Mouse (Mus musculus): ENCODE measurements around the gene Myrfl. TPM values are rescaled to one million over a fixed set of nuclear protein-coding genes. Genes with fewer than 3 reads are reported as not detected.

Gene Myrfl
- total and polyA plus RNA-seq, 2 experiments from 2014 or later = not detected

DNA sequence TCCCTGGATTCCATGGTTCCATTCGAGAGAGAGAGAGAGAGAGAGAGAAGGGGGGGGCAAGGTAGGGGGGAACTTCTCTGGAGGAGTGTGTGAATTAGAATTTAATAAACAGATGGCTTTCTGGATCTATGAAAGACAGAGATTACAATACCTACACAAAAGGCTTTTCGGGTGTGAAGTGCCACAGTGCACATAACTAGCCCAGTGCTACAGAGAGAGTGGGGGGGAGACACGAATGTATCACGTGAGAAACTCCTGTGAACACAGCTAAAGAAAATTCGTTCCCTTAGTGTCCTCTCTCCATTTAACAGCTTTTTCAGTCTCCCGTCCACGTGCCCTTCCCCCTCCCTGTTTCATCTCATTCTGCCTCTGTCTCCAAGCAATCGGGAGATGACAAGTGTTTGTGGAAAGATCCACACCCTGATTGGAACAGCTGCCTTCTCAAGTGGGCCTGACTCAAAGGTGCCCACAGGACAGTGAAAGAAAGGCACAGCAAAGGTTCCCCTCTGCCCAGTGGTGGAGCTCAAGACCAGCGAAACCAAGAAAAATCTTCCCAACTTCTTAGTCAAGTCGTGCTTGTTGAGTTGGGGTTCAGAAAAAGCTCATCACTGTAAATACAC, 166.6 kb downstream of the Myrfl start:
- 59% methylated on average over 10 of the region's 10 CpGs for WGBS
- Histone ChIP-seq H3K27me3 (ENCODE audit: insufficient read depth, low read length) (no peaks in the 10 kb centered on the region), H3K9me3 (ENCODE audit: low read length) (no peaks in the 10 kb centered on the region), H3K4me2 (ENCODE audit: low read depth) (no peak overlapping the region), H3K4me1 (ENCODE audit: insufficient read depth) (no peaks in the 10 kb centered on the region), H3K4me3 (ENCODE audit: low read depth, low read length) (no peak overlapping the region), H3K27ac (ENCODE audit: low read depth, low read length) (no peak overlapping the region), H3K36me3 (ENCODE audit: insufficient read depth) (no peaks in the 10 kb centered on the region), H3K9ac (no peak overlapping the region)
- DNase-seq (no peak), ATAC-seq (no peak)
- TF ChIP-seq CTCF (IDR thresholded peaks at IDR 0.05; ENCODE audit: low read depth) = no peak

DNA sequence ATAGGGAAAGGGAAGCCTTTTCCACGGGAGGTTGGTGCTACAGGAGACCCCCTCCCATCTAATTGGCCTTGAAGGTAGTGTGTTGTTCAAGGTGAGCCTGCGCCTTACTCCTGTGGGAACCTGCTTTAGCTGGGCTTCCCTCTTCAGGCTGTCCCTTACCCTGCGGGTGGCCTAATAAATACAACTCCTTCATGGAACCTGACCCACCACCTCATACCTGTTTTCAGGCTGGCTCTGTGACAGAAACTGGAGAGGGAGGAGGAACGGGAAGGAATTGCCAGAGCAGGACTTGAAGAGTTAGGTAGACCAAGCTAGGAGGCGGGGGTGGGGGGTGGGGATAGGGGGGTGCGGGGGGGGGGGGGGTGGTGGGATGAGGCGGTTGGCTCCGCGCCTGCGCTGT, 167.9 kb downstream of the Myrfl start:
- no peaks in the 10 kb centered on the region for H3K27me3 ChIP-seq (ENCODE audit: insufficient read depth, low read length)
- no peak for ATAC-seq

DNA sequence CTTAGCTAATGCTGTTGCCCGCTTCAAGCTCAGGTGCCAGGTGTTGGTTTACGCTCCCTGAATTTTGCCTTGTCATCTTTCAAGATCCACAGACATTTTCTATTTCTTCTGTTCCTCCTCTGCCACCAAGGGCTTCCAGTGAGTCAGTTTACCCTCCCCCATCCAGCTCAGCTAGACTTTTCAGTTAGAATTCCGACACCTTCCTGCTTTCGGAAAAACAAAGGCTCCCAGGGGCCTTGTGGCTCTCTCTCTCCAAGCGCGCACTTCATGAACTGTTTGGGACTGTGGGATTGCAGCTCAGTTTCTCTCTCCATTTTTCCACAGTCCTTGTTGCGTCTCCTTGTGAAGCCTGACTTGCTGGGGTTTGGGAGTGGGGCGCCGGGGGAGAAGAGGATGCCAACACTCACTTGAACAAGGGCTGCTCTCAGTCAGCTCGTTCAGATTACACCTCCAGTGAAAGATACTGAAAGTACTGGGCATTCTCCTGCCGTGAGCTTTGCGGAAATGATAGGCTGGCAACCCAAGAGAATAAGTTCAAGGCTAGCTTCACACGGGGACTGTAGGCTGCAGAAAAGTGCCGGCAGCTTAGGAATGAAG, 168.9 kb downstream of the Myrfl start:
- Histone ChIP-seq H3K4me2 (ENCODE audit: low read depth) (no peak overlapping the region), H3K4me1 (ENCODE audit: insufficient read depth) (no peaks in the 10 kb centered on the region), H3K27me3 (ENCODE audit: insufficient read depth, low read length) (no peaks in the 10 kb centered on the region), H3K36me3 (ENCODE audit: insufficient read depth) (no peaks in the 10 kb centered on the region), H3K4me3 (ENCODE audit: low read depth, low read length) (no peak overlapping the region), H3K27ac (ENCODE audit: low read depth, low read length) (no peak overlapping the region), H3K9me3 (ENCODE audit: low read length) (no peaks in the 10 kb centered on the region), H3K9ac (no peak overlapping the region)
- no peak for TF ChIP-seq CTCF (IDR thresholded peaks at IDR 0.05; ENCODE audit: low read depth)
- WGBS = 32% methylated on average over 14 of the region's 14 CpGs
- no peak for ATAC-seq
- DNase-seq = no peak

More for the DNA sequence above, 167.9 kb downstream of the Myrfl start:
- Histone ChIP-seq H3K4me3 (ENCODE audit: low read depth, low read length) (no peak overlapping the region), H3K9me3 (ENCODE audit: low read length) (no peaks in the 10 kb centered on the region), H3K4me2 (ENCODE audit: low read depth) (no peak overlapping the region), H3K4me1 (ENCODE audit: insufficient read depth) (no peaks in the 10 kb centered on the region), H3K36me3 (ENCODE audit: insufficient read depth) (no peaks in the 10 kb centered on the region), H3K9ac (no peak overlapping the region), H3K27ac (ENCODE audit: low read depth, low read length) (no peak overlapping the region)
- DNase-seq = no peak
- TF ChIP-seq CTCF (IDR thresholded peaks at IDR 0.05; ENCODE audit: low read depth) = no peak
- WGBS = 81% methylated on average over 9 of the region's 10 CpGs

Other genes with a start within 250 kb of the Myrfl start
- gene Rab3ip, start 53.9 kb upstream of the Myrfl start, total RNA-seq (2014; rRNA removed) = 80.7 and 125 TPM in 2 replicates
- gene Rab3ip, start 53.9 kb upstream of the Myrfl start, polyA plus RNA-seq (2015; fragmentation: Nextera tagmentation; extraction: Ambion mirVana) = 37.3 and 41.8 TPM in 2 replicates
- gene Gm10271, start 75.7 kb upstream of the Myrfl start, total RNA-seq (2014; rRNA removed) = not detected in 2 replicates
- not detected in 2 replicates for gene Gm10271, start 75.7 kb upstream of the Myrfl start, polyA plus RNA-seq (2015; fragmentation: Nextera tagmentation; extraction: Ambion mirVana)
- gene Best3, start 89.4 kb upstream of the Myrfl start, total RNA-seq (2014; rRNA removed) = not detected in 2 replicates
- 0.05 and 0.11 TPM in 2 replicates for gene Best3, start 89.4 kb upstream of the Myrfl start, polyA plus RNA-seq (2015; fragmentation: Nextera tagmentation; extraction: Ambion mirVana)
- not detected in 2 replicates for gene Lrrc10, start 148.4 kb upstream of the Myrfl start, total RNA-seq (2014; rRNA removed)
- 0.13 TPM in 1 of 2 replicates, not detected in the other for gene Lrrc10, start 148.4 kb upstream of the Myrfl start, polyA plus RNA-seq (2015; fragmentation: Nextera tagmentation; extraction: Ambion mirVana)
- gene Cct2, start 166.9 kb upstream of the Myrfl start, total RNA-seq (2014; rRNA removed) = 399 and 404 TPM in 2 replicates
- 240 and 249 TPM in 2 replicates for gene Cct2, start 166.9 kb upstream of the Myrfl start, polyA plus RNA-seq (2015; fragmentation: Nextera tagmentation; extraction: Ambion mirVana)

Measured in forebrain, postnatal 0 days (tissue).